Mouse (Mus musculus) embryo, embryonic 10.5 days (tissue): ENCODE measurements at regions not wholly inside any gene's neighbourhood (a gene's known extent, or its start where the extent isn't known, plus 50 kb on each side); places are given as distances from the start of the nearest gene placed in this dataset.

Experiments used
- DNase-seq: peaks from one replicate; pipeline ENCODE4 v3.0.0-alpha.2; 2015; ENCODE audit warnings: low spot score

DNA sequence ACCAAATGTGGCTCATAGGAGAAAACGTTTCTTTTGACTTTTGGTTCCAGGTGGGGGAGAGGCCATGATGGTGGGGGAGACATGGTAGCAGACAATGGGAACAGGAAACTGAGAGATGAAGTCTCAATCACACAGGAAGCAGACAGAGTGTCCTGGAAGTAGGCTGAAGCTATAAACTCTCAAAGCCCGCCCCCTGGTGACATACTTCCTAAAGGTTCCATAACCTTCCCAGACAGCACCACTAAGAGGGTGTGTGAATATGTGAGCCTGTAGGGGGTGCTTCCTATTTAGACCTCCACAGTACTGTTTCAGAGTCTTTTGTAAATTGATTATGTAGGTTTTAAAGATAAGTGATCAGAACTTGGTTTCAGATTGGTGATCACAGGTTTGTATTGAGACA is 284.1 kb upstream of the Slc30a5 start:
- no peak for DNase-seq

DNA sequence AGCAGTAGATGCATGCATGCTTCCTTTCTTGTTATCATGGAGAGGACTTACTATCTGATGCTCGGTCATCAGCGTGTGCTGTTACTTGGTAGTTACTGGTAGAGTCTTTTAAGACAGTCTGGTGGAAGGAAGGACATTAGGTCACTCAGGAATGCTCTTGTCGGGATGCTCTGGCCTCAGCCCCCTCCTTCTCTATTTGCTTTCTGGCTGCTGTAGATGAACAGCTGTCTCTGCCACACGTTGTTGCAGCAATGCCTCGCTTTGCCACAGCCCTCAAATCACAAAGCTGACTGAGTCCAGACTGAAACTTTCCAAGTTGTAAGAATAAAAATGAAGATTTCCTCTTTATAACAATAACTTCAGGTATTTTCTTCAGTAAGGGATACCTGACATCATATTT is 282.1 kb upstream of the Slc30a5 start:
- DNase-seq = no peak

DNA sequence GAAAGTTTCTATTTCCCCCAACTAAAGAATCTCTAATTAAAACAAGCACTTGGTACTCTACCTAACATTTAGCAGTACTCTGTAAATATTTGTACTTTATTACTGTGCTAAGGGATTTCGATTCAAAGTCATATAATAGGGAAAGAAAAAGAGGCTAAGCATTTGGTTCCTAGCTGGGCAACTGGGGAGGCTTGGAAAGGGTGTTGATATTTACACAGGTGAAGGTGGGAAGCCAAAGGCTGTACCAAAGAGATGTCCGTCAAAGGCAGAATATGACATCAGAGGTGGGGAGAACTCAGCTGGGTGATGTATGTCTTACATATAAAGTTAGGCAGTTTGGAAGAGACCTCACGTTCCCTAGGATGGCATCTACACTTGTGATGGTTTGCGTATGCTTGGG is 278.9 kb upstream of the Slc30a5 start:
- no peak for DNase-seq

DNA sequence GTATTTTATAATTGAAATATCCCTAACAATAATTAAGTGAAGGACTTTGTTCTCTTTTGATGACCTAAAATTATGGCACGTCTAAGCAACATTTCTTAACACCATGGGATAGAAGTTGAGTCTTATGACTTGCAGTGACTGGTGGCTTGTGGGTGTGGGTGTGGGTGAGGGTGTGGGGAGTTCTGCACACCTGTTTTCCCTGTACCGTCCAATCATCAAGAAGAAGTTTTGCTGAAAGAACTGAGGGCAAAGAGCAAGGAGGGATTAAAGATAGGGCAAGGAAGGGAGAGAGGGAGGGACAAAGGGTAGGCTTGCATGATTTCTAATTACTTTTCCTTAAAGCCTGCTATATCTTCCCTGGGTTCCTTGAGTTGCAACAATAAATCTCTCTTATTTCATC is 278.5 kb upstream of the Slc30a5 start:
- DNase-seq = no peak

DNA sequence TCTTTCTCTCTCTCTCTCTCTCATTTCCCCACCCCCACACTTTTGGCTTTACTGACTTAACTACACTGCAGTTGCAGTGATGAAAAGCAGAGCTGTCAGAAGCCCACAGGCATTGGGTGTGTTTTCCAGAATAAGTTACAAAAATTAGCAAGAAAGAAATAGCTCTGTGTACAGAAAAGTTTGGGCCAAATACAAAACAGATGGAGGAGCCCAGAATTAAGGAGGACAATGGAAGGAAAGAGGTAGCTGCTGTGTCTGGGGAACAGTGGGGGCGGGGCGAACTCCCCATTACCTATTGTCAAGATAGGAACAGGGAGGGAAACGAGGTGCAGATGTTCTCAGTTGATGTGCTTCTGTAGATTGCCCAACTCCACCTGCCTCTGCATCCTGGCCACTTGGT is 267.4 kb upstream of the Slc30a5 start:
- DNase-seq = peak; percentile 6

DNA sequence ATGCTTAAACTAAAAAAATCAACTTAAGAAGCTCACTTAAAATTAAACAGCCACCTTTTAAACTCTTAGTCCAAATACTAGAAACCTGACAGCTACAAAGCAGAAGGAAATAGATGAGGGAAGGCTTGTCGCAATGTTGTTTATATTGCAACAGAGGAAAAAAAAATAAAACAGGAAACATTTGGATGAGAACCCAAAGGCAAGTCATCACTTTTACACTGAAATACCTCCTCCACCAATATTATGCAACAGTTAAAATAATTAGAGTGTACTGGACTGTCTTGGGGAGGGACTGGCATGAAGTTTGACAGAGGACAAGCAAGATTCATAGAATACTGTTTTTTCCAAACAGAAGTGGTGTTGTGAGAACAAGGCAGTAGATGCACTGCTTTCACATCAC is 263.6 kb upstream of the Slc30a5 start:
- DNase-seq = no peak

DNA sequence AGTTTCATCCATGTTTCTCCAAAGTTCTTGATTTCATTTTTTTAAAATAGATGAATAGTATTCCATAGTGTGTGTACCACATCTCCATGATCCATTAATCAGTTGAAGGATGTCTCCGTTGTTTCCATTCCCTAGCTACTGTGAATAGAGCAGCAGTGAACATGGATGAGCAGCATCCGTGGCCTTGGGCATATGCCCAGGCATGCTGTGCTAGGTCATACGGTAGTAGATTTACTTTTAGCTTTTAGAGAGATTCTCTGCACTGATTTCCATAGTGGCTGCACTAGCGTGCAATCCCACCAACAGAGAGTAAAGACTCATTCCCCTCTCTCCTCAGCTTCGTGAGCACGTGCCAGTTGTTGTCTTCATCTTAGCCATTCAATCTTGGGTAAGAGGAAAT is 263.0 kb upstream of the Slc30a5 start:
- DNase-seq = no peak

DNA sequence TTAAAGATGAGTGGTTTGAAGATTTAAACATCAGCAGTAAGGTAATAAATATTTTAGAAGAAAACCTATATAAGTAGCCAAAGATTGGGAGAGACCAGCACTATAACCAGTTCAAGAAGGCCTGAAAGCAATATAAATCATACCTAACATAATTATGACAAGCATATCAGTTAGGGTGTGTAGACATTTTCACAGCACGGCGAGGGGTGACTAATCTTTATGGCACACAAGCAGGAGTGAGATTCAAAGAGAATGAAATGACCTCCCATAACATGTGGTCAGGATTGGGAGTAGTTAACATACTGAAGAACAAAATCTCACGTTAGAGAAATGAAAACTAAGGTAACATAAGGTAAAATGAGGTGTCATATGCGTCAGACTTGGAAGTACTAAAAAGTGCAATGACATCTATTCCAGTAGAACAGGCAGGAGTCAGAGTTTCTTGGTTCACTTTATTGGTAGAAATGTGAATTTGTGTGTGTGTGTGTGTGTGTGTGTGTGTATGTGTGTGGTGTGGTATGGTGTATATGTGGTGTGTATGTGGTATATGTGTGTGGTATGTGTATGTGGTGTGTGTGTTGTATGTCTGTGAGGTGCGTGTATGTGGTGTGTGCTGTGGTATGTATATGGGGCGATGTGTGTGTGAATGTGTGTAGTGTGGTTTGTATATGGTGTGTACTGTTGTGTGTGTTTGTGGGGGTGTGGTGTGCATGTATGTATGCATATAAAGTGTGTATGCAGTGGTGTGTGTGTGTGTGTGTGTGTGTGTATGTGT is 262.0 kb upstream of the Slc30a5 start:
- no peak for DNase-seq

DNA sequence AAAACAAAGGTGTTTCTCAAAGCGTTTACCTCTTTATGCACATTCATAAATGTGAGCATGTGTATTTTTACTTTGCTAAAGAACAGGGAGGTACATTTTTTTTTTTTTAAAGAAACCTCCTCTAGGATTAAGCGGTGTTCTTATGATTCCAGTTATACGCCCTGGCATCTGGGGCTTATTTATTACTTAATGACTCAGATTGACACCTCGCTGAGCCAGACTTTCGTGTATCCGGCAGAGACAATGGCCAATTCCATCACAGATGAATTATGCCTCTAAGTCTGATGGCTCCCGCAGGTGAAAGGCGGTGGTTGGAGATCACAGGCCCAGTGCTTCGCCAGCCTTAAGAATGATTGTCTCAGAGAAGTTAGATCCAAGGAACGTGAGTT is 259.5 kb upstream of the Slc30a5 start:
- no peak for DNase-seq

DNA sequence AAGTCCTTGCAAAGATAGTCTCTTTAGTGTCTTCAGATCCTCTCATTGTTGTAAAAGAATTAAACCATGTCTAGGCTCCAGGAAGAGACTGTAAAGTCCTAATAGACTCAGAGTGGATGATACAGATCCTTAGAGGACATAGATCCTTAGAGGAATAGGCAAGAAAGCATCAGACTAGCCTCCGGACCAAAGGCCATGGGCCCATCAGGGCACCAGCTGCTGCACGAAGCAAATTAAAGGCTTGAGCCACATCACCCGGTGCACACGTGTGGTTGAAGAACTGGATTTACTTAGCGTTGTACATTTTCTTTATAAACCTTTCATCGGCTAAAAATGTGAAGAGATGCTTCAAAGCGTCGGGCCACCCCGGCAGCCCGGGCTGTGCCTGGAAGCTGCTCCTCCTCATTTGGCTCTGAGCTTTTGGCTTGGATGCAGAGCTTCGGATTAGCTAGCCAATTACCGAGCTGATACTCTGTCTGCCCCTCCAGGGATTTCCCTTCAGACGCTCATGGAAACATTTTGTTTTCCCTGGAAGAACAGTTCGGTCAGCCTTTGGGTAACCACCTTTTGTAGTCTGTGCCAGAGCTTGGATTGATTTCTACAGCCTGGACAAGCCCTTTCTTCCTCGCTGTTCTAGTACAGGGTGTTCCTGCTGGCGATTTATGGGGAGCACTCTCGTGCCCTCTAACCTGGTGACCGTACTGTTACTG is 259.0 kb upstream of the Slc30a5 start:
- DNase-seq = no peak

DNA sequence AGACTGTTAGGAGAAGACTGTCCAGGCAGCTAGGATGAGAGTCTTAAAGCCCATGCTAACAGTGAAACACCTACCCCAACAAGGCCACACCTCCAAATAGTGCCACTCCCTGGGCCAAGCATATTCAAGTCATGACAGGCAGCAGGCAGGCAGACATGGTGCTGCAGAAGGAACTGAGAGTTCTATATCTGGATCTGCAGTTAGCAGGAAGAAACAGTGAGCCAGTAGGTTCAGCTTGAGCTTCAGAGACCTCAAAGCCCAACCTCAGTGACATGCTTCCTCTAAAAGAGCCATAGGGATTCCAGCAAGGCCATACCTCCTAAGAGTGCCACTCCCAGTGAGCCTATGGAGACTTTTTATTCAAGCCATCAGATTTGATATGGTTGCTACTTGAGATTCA is 252.0 kb upstream of the Slc30a5 start:
- DNase-seq = no peak

DNA sequence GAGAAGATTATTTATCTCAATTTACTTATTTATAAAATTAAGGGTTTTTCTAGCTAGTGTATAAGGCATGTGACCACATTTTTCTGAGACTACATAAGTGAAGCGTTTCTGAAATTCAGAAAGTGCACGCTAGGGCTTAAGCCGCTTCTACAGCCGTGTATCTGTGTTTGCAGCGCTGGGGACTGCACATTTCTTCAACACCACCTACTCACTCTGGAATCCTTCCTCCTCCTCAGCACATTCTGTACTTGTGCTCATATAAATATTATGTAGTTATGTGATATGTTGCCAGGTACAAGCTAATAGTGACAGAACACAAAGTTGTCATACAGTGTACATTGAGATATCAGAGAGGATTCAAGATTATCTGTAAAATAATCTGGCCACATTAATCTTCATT is 251.0 kb upstream of the Slc30a5 start:
- DNase-seq = no peak

DNA sequence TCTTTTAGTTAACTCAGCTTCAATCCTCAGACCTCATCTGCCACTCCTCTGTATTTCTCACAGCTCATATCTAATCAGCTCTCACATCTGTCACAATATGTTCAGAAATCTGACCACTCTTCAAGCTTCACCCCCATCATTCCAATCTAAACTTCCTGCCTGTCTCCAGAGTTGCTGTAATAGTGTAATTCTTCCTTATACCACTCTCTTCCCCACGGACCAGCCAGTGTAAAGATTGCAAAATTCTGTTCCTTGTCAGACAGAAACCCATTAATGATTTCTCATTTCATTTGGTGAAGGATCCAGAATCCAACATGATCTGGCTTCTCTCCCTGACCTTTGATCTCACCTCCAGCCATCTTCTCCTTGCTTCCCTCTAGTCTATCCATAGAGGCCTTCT is 250.2 kb upstream of the Slc30a5 start:
- DNase-seq = no peak

DNA sequence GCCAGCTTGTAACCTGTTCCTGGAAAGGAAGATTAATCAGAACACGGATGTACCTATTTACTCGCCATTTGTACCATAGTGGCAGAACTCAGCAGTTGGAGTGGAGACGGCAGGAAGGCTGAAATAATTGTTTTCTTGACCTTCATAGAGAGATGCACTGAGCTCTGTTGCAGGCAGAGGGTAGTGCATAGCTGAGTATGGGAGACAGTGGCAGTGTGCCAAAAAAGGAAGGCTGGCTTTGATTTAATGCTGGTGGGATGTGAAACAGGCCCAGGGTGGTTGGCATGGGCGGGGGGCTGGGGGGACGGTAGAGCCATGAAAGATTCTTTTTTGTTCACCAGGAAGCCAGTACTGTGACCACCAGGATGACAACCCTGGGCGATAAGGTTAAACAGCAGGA is 235.3 kb upstream of the Slc30a5 start:
- no peak for DNase-seq

DNA sequence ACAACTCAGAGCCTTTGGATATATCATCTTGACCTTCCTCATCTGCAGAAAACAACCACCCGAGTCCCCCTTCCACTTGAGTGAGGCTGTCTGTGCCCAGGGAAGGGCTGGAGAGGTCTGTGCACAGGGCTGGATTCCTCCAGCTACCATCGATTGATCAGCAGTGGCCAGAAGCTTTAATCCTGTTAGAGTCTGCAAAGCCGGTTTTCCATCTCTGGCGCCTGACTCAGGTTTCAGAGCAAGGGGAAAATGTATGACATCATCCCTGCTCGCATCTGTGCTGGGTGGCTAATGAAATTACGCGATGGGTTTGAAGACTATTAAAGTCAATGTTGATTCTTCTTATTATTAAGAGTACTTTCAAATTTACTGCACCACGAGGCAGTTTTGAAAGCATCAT is 229.4 kb upstream of the Slc30a5 start:
- DNase-seq = peak; percentile 52

DNA sequence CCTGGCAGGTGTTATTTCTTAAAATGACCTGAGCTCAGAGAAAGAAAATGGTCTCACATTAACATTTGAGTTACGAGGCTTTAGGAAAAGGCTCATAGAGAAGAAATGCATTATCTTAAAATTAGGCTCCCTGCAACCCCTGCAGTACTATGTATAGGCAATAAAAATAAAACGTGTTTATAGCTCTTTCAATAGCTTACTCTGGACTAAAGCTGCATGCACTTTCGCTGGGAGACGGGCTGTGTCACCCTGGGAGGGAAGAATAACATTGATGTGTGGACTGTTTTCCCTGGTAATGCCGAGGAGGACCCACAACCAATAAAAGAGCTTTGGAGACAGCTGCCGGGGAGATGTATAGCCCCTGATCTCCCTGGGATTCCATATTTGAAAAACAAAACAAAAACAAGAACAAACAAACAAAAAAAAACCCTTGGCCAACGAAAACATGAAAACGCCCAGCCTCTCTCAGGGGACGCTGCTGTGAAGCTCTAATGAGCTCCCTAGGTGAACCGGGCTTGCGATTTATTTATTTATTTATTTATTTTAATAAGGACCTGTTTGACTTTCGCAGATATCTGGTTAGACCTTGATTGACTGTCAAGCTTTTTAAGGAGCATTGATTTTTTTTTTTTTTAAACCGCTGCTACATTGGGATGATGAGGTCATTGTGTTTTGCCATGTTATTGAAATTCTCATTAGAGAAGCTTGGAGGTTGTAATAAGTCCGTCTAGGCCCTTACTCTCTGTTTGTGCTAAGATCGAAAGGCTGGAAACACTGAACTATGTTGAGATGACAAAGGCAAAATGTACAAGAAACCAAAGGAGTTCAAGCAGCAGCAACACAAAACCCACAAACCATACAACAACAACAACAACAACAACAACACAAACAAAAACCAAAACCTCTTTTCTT is 228.3 kb upstream of the Slc30a5 start:
- DNase-seq = no peak

DNA sequence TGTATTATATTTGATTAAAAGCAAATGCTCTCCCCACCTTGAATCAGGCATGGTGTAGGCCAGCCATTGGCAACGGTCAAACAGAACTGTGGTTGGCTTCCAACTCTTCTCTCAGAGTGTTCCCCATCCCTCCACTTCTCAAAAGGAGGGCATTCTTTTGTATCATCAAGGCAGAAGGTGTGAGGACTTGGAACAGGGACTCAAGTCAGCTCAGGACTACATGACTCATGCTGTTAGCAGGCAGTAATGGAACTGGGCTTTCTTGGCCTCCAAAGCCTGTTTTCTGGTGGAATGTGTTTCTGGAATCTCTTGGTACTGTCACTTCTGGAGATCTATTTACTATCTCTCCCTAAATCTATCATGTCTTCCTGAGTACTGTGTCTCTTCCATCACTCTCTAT is 216.3 kb upstream of the Slc30a5 start:
- no peak for DNase-seq

DNA sequence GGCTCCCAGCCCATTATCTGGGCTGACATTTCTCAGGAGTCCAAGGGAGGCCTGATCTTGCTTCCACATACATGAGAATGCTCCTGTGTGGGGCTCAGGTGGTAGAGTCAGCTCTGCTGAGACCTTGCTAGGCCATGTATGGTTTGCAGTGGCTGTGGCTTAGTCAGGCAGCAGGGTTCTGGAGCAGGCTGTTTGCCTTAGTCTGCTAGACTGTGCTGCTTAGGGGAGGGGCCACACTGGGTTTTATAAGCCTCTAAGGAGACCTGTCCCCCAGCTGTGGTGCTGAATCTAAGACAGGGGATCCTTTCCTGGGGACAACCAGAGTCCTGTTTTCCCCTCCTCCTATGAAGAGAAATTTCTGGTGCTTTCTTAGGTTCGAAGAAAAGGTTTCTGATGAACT is 199.4 kb upstream of the Slc30a5 start:
- peak; percentile 69 for DNase-seq

DNA sequence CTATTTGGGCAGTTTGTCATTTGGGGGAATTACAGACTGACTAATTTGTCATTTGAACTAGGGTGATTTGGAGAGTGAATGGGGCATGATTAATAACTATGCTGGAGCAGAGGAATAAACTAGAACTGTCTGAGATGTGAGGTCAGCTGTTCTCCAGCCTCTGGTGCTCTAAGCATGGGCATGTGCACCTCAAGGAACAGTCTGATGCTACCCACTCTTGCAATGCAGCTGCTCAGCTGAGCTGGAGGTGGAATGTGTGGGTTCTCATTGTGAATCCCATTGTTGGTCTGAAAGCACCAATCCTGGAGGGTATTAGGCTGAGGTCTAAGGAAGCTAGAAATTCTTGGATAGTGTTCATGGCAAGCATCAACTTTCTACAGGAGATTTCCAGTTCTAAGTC is 192.8 kb upstream of the Slc30a5 start:
- no peak for DNase-seq

DNA sequence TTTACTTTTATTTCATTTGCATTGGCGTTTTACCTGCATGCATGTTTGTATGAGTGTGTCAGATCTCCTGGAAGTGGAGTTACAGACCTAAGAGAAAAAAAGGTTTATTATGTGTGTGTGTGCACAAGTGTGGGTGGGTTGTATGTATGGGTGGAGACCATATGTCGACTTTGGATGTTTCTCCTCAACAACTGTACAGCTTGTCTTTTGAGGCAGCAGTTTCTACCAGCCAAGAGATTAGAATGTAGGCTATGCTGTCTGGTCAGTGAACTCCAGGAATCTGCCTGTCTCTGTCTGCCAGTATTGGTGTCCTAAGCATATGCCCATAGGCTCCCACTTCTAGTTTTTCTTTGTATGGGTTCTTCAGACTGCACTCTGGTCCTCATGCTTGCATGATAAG is 192.3 kb upstream of the Slc30a5 start:
- no peak for DNase-seq

DNA sequence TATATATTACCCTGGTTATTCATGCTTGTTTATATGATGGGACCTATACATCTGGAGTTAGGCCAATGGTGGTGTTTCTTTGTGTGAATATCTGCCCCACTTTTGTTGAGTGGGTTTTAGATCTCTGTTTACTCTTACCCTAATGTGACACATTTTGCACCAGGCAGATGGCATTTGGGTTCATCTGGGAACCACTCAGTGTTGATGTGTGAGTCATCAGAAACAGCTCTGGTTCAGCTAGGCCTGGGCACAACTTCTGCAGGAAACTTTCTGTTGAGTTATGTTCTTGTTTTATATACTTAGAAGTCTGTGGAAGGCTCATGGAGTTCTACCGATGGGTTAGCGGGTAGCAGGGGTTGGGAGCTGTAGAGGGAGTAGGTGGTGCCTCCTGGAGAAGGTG is 191.7 kb upstream of the Slc30a5 start:
- DNase-seq = no peak

DNA sequence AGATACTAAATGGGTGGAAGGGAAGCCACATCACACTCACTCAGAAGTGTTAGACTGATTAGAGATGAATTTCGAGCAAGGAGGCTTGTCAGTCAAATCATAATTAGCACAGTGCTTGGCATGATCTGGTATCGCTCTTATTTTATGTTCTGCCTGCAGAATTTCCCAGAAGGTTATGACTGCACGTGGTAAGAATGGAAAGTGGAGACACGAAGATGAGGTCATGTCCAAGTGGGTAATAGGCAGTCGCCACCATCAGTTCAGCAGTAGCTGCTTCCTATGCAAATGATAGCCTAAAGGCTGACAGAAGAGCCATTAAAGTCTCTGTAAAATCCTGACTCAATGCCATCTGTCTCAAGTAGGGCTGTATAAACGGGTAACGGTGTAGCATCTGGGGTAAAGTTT is 186.0 kb upstream of the Slc30a5 start:
- DNase-seq = no peak

DNA sequence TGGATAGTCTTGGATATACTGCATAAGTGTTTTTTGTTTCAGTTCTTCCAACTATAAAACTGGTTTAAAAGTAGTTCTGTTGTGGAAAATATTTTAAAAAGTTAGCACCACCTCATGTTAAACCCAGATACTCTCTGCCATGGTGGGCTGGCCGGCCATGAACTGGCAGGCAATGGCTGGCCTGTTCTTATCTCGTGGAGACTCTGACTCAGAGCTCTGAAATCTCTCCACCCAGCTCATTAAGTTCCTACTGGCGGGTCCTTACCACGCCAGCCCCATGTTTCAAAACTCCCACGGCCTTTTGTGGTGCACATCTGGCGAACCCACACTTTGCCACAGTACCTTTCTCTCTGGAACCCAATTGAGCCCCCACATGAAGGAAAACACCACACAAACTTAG is 183.8 kb upstream of the Slc30a5 start:
- DNase-seq = no peak
